Mouse (Mus musculus) liver, adult 2 months (tissue): ENCODE results near the gene Nbea. TPM values are rescaled to one million over a fixed set of nuclear protein-coding genes. Genes with fewer than 3 reads are reported as not detected.

ENCODE experiments used
- DNase-seq: peaks from one replicate; pipeline ENCODE4 v3.0.0-alpha.2; 2011; ENCODE audit warnings: low read depth, low spot score; ENCODE audit errors: extremely low read depth
- H3K27ac ChIP-seq: fragments of 200-500 bp; replicated peaks from 2 replicates; pipeline ENCODE4 v1.5.1; 2012; ENCODE audit warnings: low read depth, mild to moderate bottlenecking, control low read depth, inconsistent platforms, low read length; ENCODE audit not compliant: insufficient read depth
- H3K27me3 ChIP-seq: fragments of 200-500 bp; 2 replicates; pipeline ENCODE4 v1.6.1; 2012; ENCODE audit warnings: mild to moderate bottlenecking, moderate library complexity, low read length, inconsistent platforms; ENCODE audit not compliant: control insufficient read depth, insufficient read depth
- H3K36me3 ChIP-seq: fragments of 200-500 bp; 2 replicates; pipeline ENCODE4 v1.6.1; 2012; ENCODE audit warnings: low read length, inconsistent platforms; ENCODE audit not compliant: control insufficient read depth, insufficient read depth
- H3K4me1 ChIP-seq: fragments of 200-500 bp; 2 replicates; pipeline ENCODE4 v1.6.1; 2011; ENCODE audit warnings: low read length; ENCODE audit not compliant: control insufficient read depth, insufficient read depth
- H3K4me3 ChIP-seq: fragments of 200-500 bp; 2 replicates; pipeline ENCODE4 v1.5.1; 2011; ENCODE audit warnings: low read depth, mild to moderate bottlenecking, control low read depth, low read length, moderate library complexity; ENCODE audit not compliant: insufficient read depth
- H3K79me2 ChIP-seq: fragments of 200-500 bp; 2 replicates; pipeline ENCODE4 v1.6.1; 2012; ENCODE audit warnings: inconsistent platforms, mild to moderate bottlenecking, low read length, moderate library complexity; ENCODE audit not compliant: control insufficient read depth, insufficient read depth
- H3K9ac ChIP-seq: fragments of 200-500 bp; 2 replicates; pipeline ENCODE4 v1.6.1; 2012; ENCODE audit warnings: low read depth, mild to moderate bottlenecking, control low read depth, inconsistent platforms, low read length
- CTCF ChIP-seq: fragments of 200-500 bp; IDR thresholded peaks from 2 replicates; pipeline ENCODE4 v1.5.1; 2011; ENCODE audit warnings: low read depth, low read length, control low read depth
- POLR2A ChIP-seq: fragments of 200-500 bp; IDR thresholded peaks from 2 replicates; pipeline ENCODE4 v1.6.1; 2011; ENCODE audit warnings: low read length, control low read depth; ENCODE audit not compliant: insufficient read depth; ENCODE audit errors: extremely low read depth
- WGBS: fragments of 180-500 bp; shearing (Covaris S2); methylation state at CpG from one replicate; pipeline ENCODE4 v1.1.7; 2018; 5-methylcytosine and 5-hydroxymethylcytosine counted together
- polyA plus RNA-seq: library from polyadenylated mRNA; depleted of rRNA; stranded (reverse); fragments of >200 nt; gene quantifications from 2 replicates; pipeline ENCODE4 v1.2.3, GENCODE M21; 2012
- total RNA-seq: library from RNA; depleted of rRNA; stranded (reverse); fragments of >200 nt; gene quantifications from 2 replicates; pipeline ENCODE4 v1.2.3, GENCODE M21; 2014

Gene Nbea
- total and polyA plus RNA-seq, 2 experiments, result 0.38 to 1.9 TPM

- no peak overlapping the region for H3K27ac ChIP-seq
These were observed 440.8 kb downstream of the Nbea start for GRCm38 (mm10) chr3:55742654-55743053.

GRCm38 (mm10) chr3:55742218-55742617 is 441.3 kb downstream of the Nbea start:
- Histone ChIP-seq H3K79me2 (no peaks in the 10 kb centered on the region), H3K27ac (no peak overlapping the region), H3K4me1 (no peaks in the 10 kb centered on the region), H3K27me3 (no peaks in the 10 kb centered on the region), H3K4me3 (no peak overlapping the region), H3K36me3 (no peaks in the 10 kb centered on the region), H3K9ac (no peak overlapping the region)
- TF ChIP-seq POLR2A (no peak), CTCF (no peak)
- WGBS, result 86% methylated on average over 5 of the region's 5 CpGs
- no peak for DNase-seq

More at GRCm38 (mm10) chr3:55742654-55743053, 440.8 kb downstream of the Nbea start:
- H3K36me3 ChIP-seq, result no peaks in the 10 kb centered on the region
- no peaks in the 10 kb centered on the region for H3K4me1 ChIP-seq
- H3K9ac ChIP-seq, result no peak overlapping the region
- no peak for TF ChIP-seq CTCF
- no peak overlapping the region for H3K4me3 ChIP-seq
- H3K27me3 ChIP-seq, result no peaks in the 10 kb centered on the region
- 86% methylated on average over 4 of the region's 4 CpGs for WGBS
- DNase-seq, result no peak
- no peaks in the 10 kb centered on the region for H3K79me2 ChIP-seq

GRCm38 (mm10) chr3:55741428-55741827 is 442.1 kb downstream of the Nbea start:
- no peaks in the 10 kb centered on the region for H3K36me3 ChIP-seq
- no peak overlapping the region for H3K9ac ChIP-seq
- WGBS, result 83% methylated on average over 6 of the region's 6 CpGs
- H3K27me3 ChIP-seq, result no peaks in the 10 kb centered on the region
- H3K4me3 ChIP-seq, result no peak overlapping the region
- DNase-seq, result no peak
- no peak overlapping the region for H3K27ac ChIP-seq
- no peak for TF ChIP-seq CTCF
- TF ChIP-seq POLR2A, result no peak
- no peaks in the 10 kb centered on the region for H3K79me2 ChIP-seq
- no peaks in the 10 kb centered on the region for H3K4me1 ChIP-seq

GRCm38 (mm10) chr3:55733665-55734064 is 449.8 kb downstream of the Nbea start:
- no peak overlapping the region for H3K27ac ChIP-seq
- no peaks in the 10 kb centered on the region for H3K27me3 ChIP-seq
- H3K36me3 ChIP-seq, result no peaks in the 10 kb centered on the region
- DNase-seq, result no peak
- no peaks in the 10 kb centered on the region for H3K79me2 ChIP-seq
- 90% methylated on average over 6 of the region's 6 CpGs for WGBS
- TF ChIP-seq CTCF (no peak), POLR2A (no peak)
- no peak overlapping the region for H3K4me3 ChIP-seq
- no peaks in the 10 kb centered on the region for H3K4me1 ChIP-seq
- H3K9ac ChIP-seq, result no peak overlapping the region

- Histone ChIP-seq H3K27me3 (no peaks in the 10 kb centered on the region), H3K4me3 (no peak overlapping the region), H3K9ac (no peak overlapping the region), H3K4me1 (no peaks in the 10 kb centered on the region), H3K79me2 (no peaks in the 10 kb centered on the region), H3K36me3 (no peaks in the 10 kb centered on the region), H3K27ac (no peak overlapping the region)
- no peak for TF ChIP-seq CTCF
- TF ChIP-seq POLR2A, result no peak
- 82% methylated on average over 5 of the region's 5 CpGs for WGBS
- DNase-seq, result no peak
These were observed 453.0 kb downstream of the Nbea start for GRCm38 (mm10) chr3:55730549-55730948.

- H3K9ac ChIP-seq, result no peak overlapping the region
- no peak for DNase-seq
- H3K4me3 ChIP-seq, result no peak overlapping the region
- H3K27ac ChIP-seq, result no peak overlapping the region
- H3K4me1 ChIP-seq, result no peaks in the 10 kb centered on the region
- TF ChIP-seq POLR2A, result no peak
- TF ChIP-seq CTCF, result no peak
- H3K36me3 ChIP-seq, result no peaks in the 10 kb centered on the region
- H3K79me2 ChIP-seq, result no peaks in the 10 kb centered on the region
- 52% methylated on average over 8 of the region's 8 CpGs for WGBS
- H3K27me3 ChIP-seq, result no peaks in the 10 kb centered on the region
These were observed 453.4 kb downstream of the Nbea start for GRCm38 (mm10) chr3:55730142-55730541.

GRCm38 (mm10) chr3:55714260-55714659 is 469.2 kb downstream of the Nbea start:
- Histone ChIP-seq H3K27ac (no peak overlapping the region), H3K4me3 (no peak overlapping the region), H3K36me3 (no peaks in the 10 kb centered on the region), H3K27me3 (no peaks in the 10 kb centered on the region), H3K9ac (no peak overlapping the region), H3K4me1 (no peaks in the 10 kb centered on the region), H3K79me2 (no peaks in the 10 kb centered on the region)
- TF ChIP-seq POLR2A (no peak), CTCF (no peak)
- no peak for DNase-seq
- WGBS, result 96% methylated on average over 6 of the region's 6 CpGs
